Mouse (Mus musculus): Measurements from ENCODE around the gene Nxnl2. TPM values are rescaled to one million over a fixed set of nuclear protein-coding genes. Genes with fewer than 3 reads are reported as not detected.
A peak's percentile ranks its signal among the peaks of the same experiment; 100 is the strongest.

The Nxnl2 gene
- 0.19 and 0.28 TPM in 2 replicates for polyA plus RNA-seq (2016; fragmentation: Nextera tagmentation; extraction: Ambion mirVana)

- no peaks in the 10 kb centered on the region for H3K9me3 ChIP-seq (replicated peaks)
- H3K4me1 ChIP-seq: peaks cover 16% of the 10 kb centered on the region
- peak within 1 kb of the TSS; percentile 79 for H3K4me2 ChIP-seq
- ATAC-seq: peak; percentile 61; the same call in 1 of the 2 replicates
- 2% methylated on average over 57 of the region's 64 CpGs for WGBS (ENCODE audit: insufficient replicate concordance)
- no peak within 1 kb of the TSS for H3K9ac ChIP-seq
- H3K27ac ChIP-seq: no peak within 1 kb of the TSS
- H3K27me3 ChIP-seq (replicated peaks): peaks cover 47% of the 10 kb centered on the region
- peak within 1 kb of the TSS; percentile 45 for H3K4me3 ChIP-seq
- no peaks in the 10 kb centered on the region for H3K36me3 ChIP-seq
These were observed at the start of gene Nxnl2 for GRCm38 (mm10) chr13:51170691-51171680. Gene Nxnl2, plus strand, starts transcription at chr13:51171022.

- ATAC-seq: no peak
- WGBS (ENCODE audit: insufficient replicate concordance): 22% methylated on average over 1 of the region's 1 CpGs
- H3K27me3 ChIP-seq (replicated peaks): no peaks in the 10 kb centered on the region
- H3K4me1 ChIP-seq: peaks cover 69% of the 10 kb centered on the region
- H3K27ac ChIP-seq: no peak overlapping the region
- no peak overlapping the region for H3K4me3 ChIP-seq
- peaks cover 10% of the 10 kb centered on the region; the same call in 1 of the 2 replicates for H3K36me3 ChIP-seq
- no peak overlapping the region for H3K4me2 ChIP-seq
- no peaks in the 10 kb centered on the region for H3K9me3 ChIP-seq (replicated peaks)
- H3K9ac ChIP-seq: no peak overlapping the region
These were observed 48.9 kb upstream of the Nxnl2 start for GRCm38 (mm10) chr13:51121966-51122365.

DNA sequence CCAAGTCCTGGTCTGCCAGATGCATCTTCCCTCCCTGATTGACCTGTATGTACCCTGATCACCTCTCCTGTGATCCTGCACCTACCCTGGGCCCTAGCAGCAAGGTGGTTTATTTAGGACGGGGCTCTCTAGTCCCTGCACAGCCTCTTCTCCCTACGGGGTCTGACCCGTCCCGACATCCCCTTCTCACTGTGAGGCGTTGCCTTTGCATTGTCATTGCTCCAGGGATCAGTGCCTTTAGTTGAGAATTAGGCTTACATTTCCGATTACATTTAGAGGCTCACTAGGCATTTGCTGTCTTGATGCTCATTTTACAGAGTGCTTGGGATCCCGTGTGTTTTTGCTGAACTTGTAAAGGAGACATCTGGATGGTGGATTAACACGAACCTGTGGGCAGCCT, 48.1 kb upstream of the Nxnl2 start:
- peaks cover 75% of the 10 kb centered on the region for H3K4me1 ChIP-seq
- H3K4me2 ChIP-seq: no peak overlapping the region
- no peaks in the 10 kb centered on the region for H3K27me3 ChIP-seq (replicated peaks)
- no peak for ATAC-seq
- WGBS (ENCODE audit: insufficient replicate concordance): 80% methylated on average over 8 of the region's 8 CpGs
- H3K9me3 ChIP-seq (replicated peaks): no peaks in the 10 kb centered on the region
- H3K27ac ChIP-seq: no peak overlapping the region
- H3K36me3 ChIP-seq: peaks cover 10% of the 10 kb centered on the region; the same call in 1 of the 2 replicates
- no peak overlapping the region for H3K4me3 ChIP-seq
- no peak overlapping the region for H3K9ac ChIP-seq

DNA sequence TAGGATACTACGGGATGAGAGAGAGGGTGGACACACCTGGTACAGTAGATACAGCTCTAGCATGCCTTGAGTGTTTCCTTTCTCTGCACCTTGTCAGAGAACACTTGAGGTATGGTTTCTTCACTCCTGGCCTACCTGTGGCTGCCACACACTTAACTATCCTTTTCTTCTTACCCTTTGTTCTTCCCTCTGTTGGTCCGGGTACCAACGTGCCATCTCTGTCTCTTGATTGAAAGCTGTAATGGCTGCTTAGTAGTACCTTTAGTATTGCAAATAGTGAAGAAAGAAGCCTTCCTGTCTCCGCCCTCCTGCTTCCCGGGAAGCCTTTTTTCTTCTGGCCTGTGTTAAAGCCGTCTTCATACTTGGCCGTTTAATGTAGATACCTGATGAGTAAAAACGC, 45.5 kb upstream of the Nxnl2 start:
- 73% methylated on average over 8 of the region's 8 CpGs for WGBS (ENCODE audit: insufficient replicate concordance)
- ATAC-seq: no peak
- H3K4me1 ChIP-seq: peaks cover 60% of the 10 kb centered on the region
- no peaks in the 10 kb centered on the region for H3K9me3 ChIP-seq (replicated peaks)
- no peak overlapping the region for H3K9ac ChIP-seq
- H3K27ac ChIP-seq: no peak overlapping the region
- H3K4me2 ChIP-seq: no peak overlapping the region
- H3K27me3 ChIP-seq (replicated peaks): no peaks in the 10 kb centered on the region
- H3K36me3 ChIP-seq: peaks cover 25% of the 10 kb centered on the region
- no peak overlapping the region for H3K4me3 ChIP-seq

DNA sequence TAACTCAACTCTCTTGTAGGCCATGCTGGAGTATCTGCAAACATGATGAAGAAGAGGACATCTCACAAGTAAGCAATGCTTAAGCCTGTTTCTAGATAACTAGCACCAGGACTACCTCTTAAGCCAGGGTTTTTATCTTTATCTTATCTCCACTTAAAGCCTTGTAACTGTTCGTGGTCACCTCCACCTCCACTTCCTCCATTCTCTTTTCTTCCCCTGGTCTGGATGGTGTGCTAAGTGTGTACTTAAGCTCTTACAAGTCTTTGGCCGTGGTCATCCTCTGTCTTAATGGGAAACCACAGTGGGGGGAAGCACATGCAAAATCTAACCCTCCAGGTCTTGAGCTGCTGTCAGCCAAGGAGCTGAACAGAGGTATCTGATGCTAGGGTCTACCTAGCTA, 42.9 kb upstream of the Nxnl2 start:
- WGBS (ENCODE audit: insufficient replicate concordance): 24% methylated on average over 2 of the region's 2 CpGs

GRCm38 (mm10) chr13:51128417-51128816, 42.4 kb upstream of the Nxnl2 start:
- 82% methylated on average over 7 of the region's 7 CpGs for WGBS (ENCODE audit: insufficient replicate concordance)
- H3K4me2 ChIP-seq: no peak overlapping the region
- no peak overlapping the region for H3K9ac ChIP-seq
- H3K4me3 ChIP-seq: no peak overlapping the region
- H3K4me1 ChIP-seq: peaks cover 34% of the 10 kb centered on the region
- ATAC-seq: no peak
- no peak overlapping the region for H3K27ac ChIP-seq
- no peaks in the 10 kb centered on the region for H3K9me3 ChIP-seq (replicated peaks)
- H3K27me3 ChIP-seq (replicated peaks): no peaks in the 10 kb centered on the region
- peaks cover 32% of the 10 kb centered on the region for H3K36me3 ChIP-seq

More for the DNA sequence above, 42.9 kb upstream of the Nxnl2 start:
- no peaks in the 10 kb centered on the region for H3K9me3 ChIP-seq (replicated peaks)
- ATAC-seq: no peak
- no peaks in the 10 kb centered on the region for H3K27me3 ChIP-seq (replicated peaks)
- no peak overlapping the region for H3K4me3 ChIP-seq
- H3K4me1 ChIP-seq: peaks cover 34% of the 10 kb centered on the region
- H3K9ac ChIP-seq: no peak overlapping the region
- no peak overlapping the region for H3K4me2 ChIP-seq
- no peak overlapping the region for H3K27ac ChIP-seq
- H3K36me3 ChIP-seq: peaks cover 36% of the 10 kb centered on the region

DNA sequence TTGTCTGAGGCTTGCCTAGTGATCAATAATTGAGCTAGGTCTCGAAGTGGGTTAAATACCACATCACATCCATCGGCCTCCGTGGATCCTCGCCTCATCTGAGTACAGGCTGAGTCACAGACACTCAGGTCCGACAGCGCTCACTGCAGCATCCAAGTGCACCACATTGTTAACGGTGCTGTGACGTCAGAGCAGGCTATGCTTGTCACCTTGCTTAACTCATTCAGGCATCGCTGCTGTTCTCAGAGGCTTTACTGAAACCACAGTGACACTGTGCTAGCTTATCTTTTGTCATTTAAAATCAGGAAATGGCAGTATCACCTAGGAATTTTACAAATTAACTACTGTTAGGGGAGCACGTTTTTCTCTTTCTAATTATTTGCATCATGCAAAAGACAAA, 39.6 kb upstream of the Nxnl2 start:
- Histone ChIP-seq H3K36me3 (peaks cover 37% of the 10 kb centered on the region), H3K4me1 (peaks cover 13% of the 10 kb centered on the region), H3K9me3 (replicated peaks) (no peaks in the 10 kb centered on the region), H3K27ac (no peak overlapping the region), H3K27me3 (replicated peaks) (no peaks in the 10 kb centered on the region), H3K4me2 (no peak overlapping the region), H3K4me3 (no peak overlapping the region), H3K9ac (no peak overlapping the region)
- 71% methylated on average over 10 of the region's 10 CpGs for WGBS (ENCODE audit: insufficient replicate concordance)
- ATAC-seq: no peak

- ATAC-seq: no peak
- H3K4me1 ChIP-seq: peaks cover 8% of the 10 kb centered on the region
- H3K4me2 ChIP-seq: no peak overlapping the region
- H3K36me3 ChIP-seq: peaks cover 33% of the 10 kb centered on the region
- WGBS (ENCODE audit: insufficient replicate concordance): 46% methylated on average over 4 of the region's 4 CpGs
- no peak overlapping the region for H3K27ac ChIP-seq
- H3K27me3 ChIP-seq (replicated peaks): no peaks in the 10 kb centered on the region
- no peaks in the 10 kb centered on the region for H3K9me3 ChIP-seq (replicated peaks)
- H3K9ac ChIP-seq: no peak overlapping the region
- H3K4me3 ChIP-seq: no peak overlapping the region
These were observed 34.5 kb upstream of the Nxnl2 start for GRCm38 (mm10) chr13:51136315-51136714.

DNA sequence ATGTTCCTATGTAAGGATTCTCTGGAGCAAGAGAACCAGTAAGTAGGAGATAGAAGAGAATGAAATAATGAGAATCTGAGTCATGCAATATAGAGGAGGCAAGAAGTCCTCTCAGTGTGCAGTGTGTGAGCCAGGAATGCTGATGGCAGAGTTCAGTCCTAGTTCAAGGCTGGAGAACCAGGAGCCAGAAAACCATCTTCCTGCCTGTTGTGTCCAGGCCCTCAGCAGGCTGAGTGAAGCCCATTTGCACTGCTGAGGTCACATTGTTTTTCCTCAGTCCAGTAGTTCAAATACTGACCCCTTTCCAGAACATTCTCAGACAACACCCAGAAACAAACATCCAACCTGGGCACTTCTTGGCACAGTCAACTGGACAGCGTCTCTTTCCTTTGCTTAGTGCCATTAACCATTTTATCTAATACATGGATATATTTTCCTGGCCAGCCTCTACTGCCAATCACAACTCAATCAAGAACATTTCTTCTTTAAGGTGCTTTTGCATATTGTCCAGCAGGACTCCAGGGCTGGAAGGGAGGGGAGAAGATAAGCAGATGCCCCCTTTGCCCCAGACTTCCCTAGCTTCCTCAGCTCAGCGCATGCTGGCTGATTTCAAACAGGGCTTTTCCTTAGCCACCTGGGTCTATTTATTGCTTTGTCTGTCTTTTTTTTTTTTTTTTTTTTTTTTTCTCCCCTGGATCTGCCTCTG, 33.7 kb upstream of the Nxnl2 start:
- H3K27ac ChIP-seq: no peak overlapping the region

DNA sequence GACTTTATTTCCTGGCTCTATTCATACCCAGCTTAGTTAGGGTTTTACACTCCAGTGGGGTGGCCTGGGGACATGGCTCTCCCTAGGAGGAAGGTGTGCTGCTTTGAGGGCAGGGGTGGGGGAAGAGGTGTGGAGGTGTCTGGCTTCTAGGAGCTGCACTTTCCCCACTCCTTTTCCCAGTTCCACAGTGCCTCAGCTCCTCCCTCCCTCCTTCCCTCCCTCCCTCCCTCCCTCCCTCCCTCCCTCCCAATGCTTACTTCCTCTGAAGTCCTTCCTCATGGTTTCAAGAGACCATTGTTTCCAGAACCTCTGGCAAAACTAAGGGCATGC, 33.2 kb upstream of the Nxnl2 start:
- Histone ChIP-seq H3K27me3 (replicated peaks) (no peaks in the 10 kb centered on the region), H3K4me3 (no peak overlapping the region), H3K9me3 (replicated peaks) (no peaks in the 10 kb centered on the region), H3K4me2 (no peak overlapping the region), H3K4me1 (peaks cover 8% of the 10 kb centered on the region), H3K27ac (no peak overlapping the region), H3K36me3 (peaks cover 34% of the 10 kb centered on the region), H3K9ac (no peak overlapping the region)
- ATAC-seq: no peak

More for the DNA sequence above, 33.7 kb upstream of the Nxnl2 start:
- ATAC-seq: no peak
- Histone ChIP-seq H3K36me3 (peaks cover 31% of the 10 kb centered on the region), H3K27me3 (replicated peaks) (no peaks in the 10 kb centered on the region), H3K4me1 (peaks cover 8% of the 10 kb centered on the region), H3K9ac (no peak overlapping the region), H3K4me2 (no peak overlapping the region), H3K9me3 (replicated peaks) (no peaks in the 10 kb centered on the region), H3K4me3 (no peak overlapping the region)
- WGBS (ENCODE audit: insufficient replicate concordance): 54% methylated on average over 2 of the region's 2 CpGs

GRCm38 (mm10) chr13:51147106-51147505, 23.7 kb upstream of the Nxnl2 start:
- Histone ChIP-seq H3K4me2 (no peak overlapping the region), H3K4me3 (no peak overlapping the region), H3K4me1 (no peaks in the 10 kb centered on the region), H3K36me3 (peaks cover 44% of the 10 kb centered on the region), H3K9me3 (replicated peaks) (no peaks in the 10 kb centered on the region), H3K27me3 (replicated peaks) (no peaks in the 10 kb centered on the region), H3K9ac (no peak overlapping the region), H3K27ac (no peak overlapping the region)
- WGBS (ENCODE audit: insufficient replicate concordance): 80% methylated on average over 1 of the region's 1 CpGs
- no peak for ATAC-seq

DNA sequence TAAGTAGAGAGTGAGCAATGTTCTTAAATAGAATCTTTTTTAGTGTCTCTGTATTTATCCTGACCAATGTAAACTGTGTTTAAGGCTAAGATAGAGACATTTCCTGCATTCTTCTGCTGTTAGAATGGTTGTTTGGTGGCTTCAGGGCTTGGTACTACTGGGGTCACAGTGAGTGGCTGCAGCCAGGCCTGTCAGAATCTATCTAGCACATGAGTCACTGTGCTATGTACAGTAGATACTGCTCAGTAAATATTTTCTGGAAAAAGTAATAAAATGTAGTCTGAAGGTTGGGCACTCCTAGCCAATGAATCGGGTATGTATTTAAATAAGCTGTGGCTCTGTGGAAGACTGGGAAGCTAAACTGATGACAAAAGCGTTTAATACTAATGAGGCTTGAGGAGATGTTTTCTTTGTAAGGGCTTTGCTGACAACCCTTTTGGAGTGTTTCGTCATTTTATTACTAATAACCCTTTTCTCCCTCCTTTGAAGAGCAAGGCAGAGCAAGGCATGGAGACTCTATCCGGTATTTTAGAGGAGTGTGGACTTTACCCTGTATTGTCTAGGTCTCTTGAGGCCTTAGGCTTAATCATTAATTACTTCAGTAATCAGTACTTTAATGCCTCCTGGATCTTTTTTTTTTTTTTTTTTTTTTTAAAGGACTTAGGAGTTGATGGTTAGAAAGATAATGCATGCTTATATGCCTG, 17.7 kb upstream of the Nxnl2 start:
- H3K4me1 ChIP-seq: no peaks in the 10 kb centered on the region
- H3K4me3 ChIP-seq: no peak overlapping the region
- H3K4me2 ChIP-seq: no peak overlapping the region
- H3K9me3 ChIP-seq (replicated peaks): no peaks in the 10 kb centered on the region
- H3K9ac ChIP-seq: no peak overlapping the region
- no peak; the same call in 1 of the 2 replicates for ATAC-seq
- no peak overlapping the region for H3K27ac ChIP-seq
- H3K27me3 ChIP-seq (replicated peaks): no peaks in the 10 kb centered on the region
- peaks cover 36% of the 10 kb centered on the region for H3K36me3 ChIP-seq
- WGBS (ENCODE audit: insufficient replicate concordance): 67% methylated on average over 4 of the region's 4 CpGs
